Mouse (Mus musculus): ENCODE results near the gene Efcab11. TPM values are rescaled to one million over a fixed set of nuclear protein-coding genes. Genes with fewer than 3 reads are reported as not detected.

The Efcab11 gene
- total and polyA plus RNA-seq, 3 experiments, result 7.9 to 12.2 (median 8.0) TPM

DNA sequence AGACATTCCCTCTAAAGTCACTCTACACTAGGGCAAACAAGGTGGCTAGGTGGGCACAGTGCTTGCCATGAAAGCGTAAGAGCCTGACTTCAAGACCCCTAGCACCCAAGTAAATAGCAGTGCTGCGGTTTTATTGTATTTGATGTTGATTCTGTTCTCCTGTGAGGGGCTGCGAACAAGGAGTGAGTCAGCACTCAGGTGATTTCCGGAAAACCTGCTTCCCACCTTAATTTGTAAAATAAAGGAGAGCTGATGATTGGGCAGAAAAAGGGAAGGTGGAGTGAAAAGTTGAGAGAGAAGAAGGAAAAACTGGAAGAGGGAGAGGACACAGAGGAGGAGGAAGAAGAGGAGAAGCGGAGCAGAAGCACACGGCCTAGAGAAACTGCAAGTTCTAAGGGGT, 118.3 kb downstream of the Efcab11 start:
- Histone ChIP-seq H3K9me3 (replicated peaks; ENCODE audit: low read length) (no peaks in the 10 kb centered on the region), H3K4me1 (ENCODE audit: control insufficient read depth in 1 of 2, insufficient read depth in 2 of 2) (no peaks in the 10 kb centered on the region; a peak in 1 of 4 replicates), H3K36me3 (replicated peaks in 1 of 2; ENCODE audit: control insufficient read depth in 1 of 2, insufficient read depth in 1 of 2, low read length in 1 of 2) (peaks cover 0 to 4% of the 10 kb centered on the region in 2 experiments), H3K79me2 (replicated peaks; ENCODE audit: control insufficient read depth, extremely low read depth, insufficient read depth, poor library complexity, severe bottlenecking) (no peaks in the 10 kb centered on the region), H3K4me2 (ENCODE audit: insufficient read depth, low read depth, poor library complexity, severe bottlenecking) (no peak overlapping the region), H3K27ac (ENCODE audit: insufficient read depth, low read depth) (no peak overlapping the region), H3K4me3 (replicated peaks in 1 of 3; ENCODE audit: low read depth in 2 of 3, low read length in 2 of 3, poor library complexity in 1 of 3) (no peak overlapping the region), H3K27me3 (replicated peaks) (no peaks in the 10 kb centered on the region), H3K9ac (ENCODE audit: insufficient read depth, low read depth) (no peak overlapping the region)
- in situ Hi-C loops (cut with MboI; ENCODE audit: low pct_ligation_motif_present, low pct_unique_long_range_greater_than_20kb, low sequenced_read_pairs), result no loop called here
- dilution Hi-C loops (cut with MboI; ENCODE audit: extremely low pct_ligation_motif_present, extremely low pct_unique_long_range_greater_than_20kb, low sequenced_read_pairs), result no loop called here
- no peak for TF ChIP-seq RCOR1 (conservative IDR thresholded peaks at IDR 0.05; ENCODE audit: low read depth, low read length)
- no peak for DNase-seq (ENCODE audit: extremely low read depth)

DNA sequence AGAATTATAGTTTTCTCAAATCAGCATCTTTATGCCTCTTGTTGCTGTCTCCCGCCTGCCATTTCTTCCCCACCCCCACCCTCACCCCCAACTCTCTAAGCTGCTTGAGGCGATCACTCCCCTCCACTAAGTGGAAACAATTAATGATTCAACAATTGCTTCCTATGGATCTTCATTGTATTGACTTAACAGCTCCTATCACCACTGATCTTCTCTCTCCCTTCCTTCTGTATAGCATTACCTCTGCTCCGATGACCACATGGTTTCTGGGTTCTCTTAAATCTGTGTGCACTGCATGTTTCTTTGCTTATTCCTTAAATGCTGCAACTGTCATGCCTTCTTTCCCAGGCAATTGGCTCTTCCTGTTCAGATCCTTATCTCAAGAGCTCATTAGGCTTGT, 120.2 kb downstream of the Efcab11 start:
- H3K27ac ChIP-seq (ENCODE audit: insufficient read depth, low read depth), result no peak overlapping the region
- no peaks in the 10 kb centered on the region; a peak in 1 of 4 replicates for H3K4me1 ChIP-seq (ENCODE audit: control insufficient read depth in 1 of 2, insufficient read depth in 2 of 2)
- no peaks in the 10 kb centered on the region for H3K9me3 ChIP-seq (replicated peaks; ENCODE audit: low read length)
- H3K4me2 ChIP-seq (ENCODE audit: insufficient read depth, low read depth, poor library complexity, severe bottlenecking), result no peak overlapping the region
- H3K4me3 ChIP-seq (replicated peaks in 1 of 3; ENCODE audit: low read depth in 2 of 3, low read length in 2 of 3, poor library complexity in 1 of 3), result no peak overlapping the region
- H3K27me3 ChIP-seq (replicated peaks), result no peaks in the 10 kb centered on the region
- H3K9ac ChIP-seq (ENCODE audit: insufficient read depth, low read depth), result no peak overlapping the region
- in situ Hi-C loops (cut with MboI; ENCODE audit: low pct_ligation_motif_present, low pct_unique_long_range_greater_than_20kb, low sequenced_read_pairs), result no loop called here
- peaks cover 0 to 4% of the 10 kb centered on the region in 2 experiments for H3K36me3 ChIP-seq (replicated peaks in 1 of 2; ENCODE audit: control insufficient read depth in 1 of 2, insufficient read depth in 1 of 2, low read length in 1 of 2)
- no peak for DNase-seq (ENCODE audit: extremely low read depth)
- H3K79me2 ChIP-seq (replicated peaks; ENCODE audit: control insufficient read depth, extremely low read depth, insufficient read depth, poor library complexity, severe bottlenecking), result no peaks in the 10 kb centered on the region
- TF ChIP-seq ETS1 (conservative IDR thresholded peaks at IDR 0.05; ENCODE audit: low read depth, low read length), result no peak
- TF ChIP-seq ZNF384 (IDR thresholded peaks at IDR 0.05; ENCODE audit: low read depth, low read length), result no peak
- no peak for TF ChIP-seq KAT2A (IDR thresholded peaks at IDR 0.05; ENCODE audit: insufficient replicate concordance, low read length)
- TF ChIP-seq ZC3H11A (IDR thresholded peaks at IDR 0.05; ENCODE audit: low read depth, low read length), result no peak
- TF ChIP-seq POLR2AphosphoS2 (IDR thresholded peaks at IDR 0.05; ENCODE audit: low read depth, low read length), result no peak
- no peak for TF ChIP-seq MAFK (IDR thresholded peaks at IDR 0.05; ENCODE audit: insufficient replicate concordance, low read length)
- no peak for TF ChIP-seq POLR2A (IDR thresholded peaks at IDR 0.05; ENCODE audit: low read depth, low read length)
- TF ChIP-seq ELF1 (IDR thresholded peaks at IDR 0.05; ENCODE audit: low read depth, low read length), result no peak
- no peak for TF ChIP-seq SMC3 (IDR thresholded peaks at IDR 0.05; ENCODE audit: low read depth, low read length)
- no peak for TF ChIP-seq JUND (conservative IDR thresholded peaks at IDR 0.05; ENCODE audit: low read depth, low read length)
- TF ChIP-seq NRF1 (IDR thresholded peaks at IDR 0.05; ENCODE audit: low read depth, low read length), result no peak
- no peak for TF ChIP-seq ZMIZ1 (IDR thresholded peaks at IDR 0.05; ENCODE audit: low read depth, low read length)
- TF ChIP-seq E2F4 (IDR thresholded peaks at IDR 0.05; ENCODE audit: insufficient replicate concordance, low read depth, low read length), result no peak
- TF ChIP-seq RAD21 (IDR thresholded peaks at IDR 0.05; ENCODE audit: low read depth, low read length), result no peak
- TF ChIP-seq RCOR1 (conservative IDR thresholded peaks at IDR 0.05; ENCODE audit: low read depth, low read length), result no peak
- no peak for TF ChIP-seq CHD2 (IDR thresholded peaks at IDR 0.05; ENCODE audit: low read length)
- TF ChIP-seq ZKSCAN1 (IDR thresholded peaks at IDR 0.05; ENCODE audit: borderline replicate concordance, low read depth, low read length), result no peak
- TF ChIP-seq EP300 (IDR thresholded peaks at IDR 0.05; ENCODE audit: low read length), result no peak
- dilution Hi-C loops (cut with MboI; ENCODE audit: extremely low pct_ligation_motif_present, extremely low pct_unique_long_range_greater_than_20kb, low sequenced_read_pairs), result no loop called here
